Mouse (Mus musculus) spleen, adult 2 months (tissue): ENCODE data around the gene Ankrd54.

Experiments used
- CTCF ChIP-seq: fragments of 200-500 bp; IDR thresholded peaks from 2 replicates; pipeline ENCODE4 v1.5.1; 2011; ENCODE audit warnings: mild to moderate bottlenecking, inconsistent platforms; ENCODE audit not compliant: insufficient read depth, insufficient read length, insufficient replicate concordance; ENCODE audit errors: extremely low read depth
- POLR2A ChIP-seq: fragments of 200-500 bp; IDR thresholded peaks from 2 replicates; pipeline ENCODE4 v1.6.1; 2011; ENCODE audit warnings: low read depth, low read length, inconsistent platforms

DNA sequence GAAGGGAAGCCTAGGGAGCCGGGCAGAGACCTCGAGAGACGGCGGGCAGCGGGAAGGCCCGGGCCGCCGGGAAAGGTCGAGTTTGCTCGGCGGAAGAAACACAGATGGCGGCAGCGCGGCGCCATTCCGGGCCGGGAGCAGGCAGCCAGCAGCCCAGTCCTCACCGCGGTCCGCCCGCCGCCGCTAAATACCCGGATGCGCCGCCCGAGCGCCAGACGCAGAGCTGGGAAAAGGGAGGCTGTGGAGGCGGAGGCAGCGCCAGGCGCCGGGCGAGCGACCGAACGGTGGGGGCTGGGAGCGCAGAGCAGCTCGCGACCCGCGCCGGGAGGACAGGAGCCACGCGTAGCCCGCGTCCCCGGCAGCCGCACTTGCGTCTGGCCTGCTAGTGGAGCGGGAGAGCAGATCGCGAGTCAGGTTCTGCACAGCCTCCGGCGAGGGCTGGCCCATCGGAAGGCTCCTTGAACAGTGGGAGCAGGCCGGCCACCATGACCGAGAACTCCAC lies 34.4 kb downstream of the Ankrd54 start, which contains the start of gene H1f0:
- TF ChIP-seq POLR2A (no peak), CTCF (no peak)
